8 mouse cellular contexts compared by ENCODE assay signal in the genomic region with DNA sequence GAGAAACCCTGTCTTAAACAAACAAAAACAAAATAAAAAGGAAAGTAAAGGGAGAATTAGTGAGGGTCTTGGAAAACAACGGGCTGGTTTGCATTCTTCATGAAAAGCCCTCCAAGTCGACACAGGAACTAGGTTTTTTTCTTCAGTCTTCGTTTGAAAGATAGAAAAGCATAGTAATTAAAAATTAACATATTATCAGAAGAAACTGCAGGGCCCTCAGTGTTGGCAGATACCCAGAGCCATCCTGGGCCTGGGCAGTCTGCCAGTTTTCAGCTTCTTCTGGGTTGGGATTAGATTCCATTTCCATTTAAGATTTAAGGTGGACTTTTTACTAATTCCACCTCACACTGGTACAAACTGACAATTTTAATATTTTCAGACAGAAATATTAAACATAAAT.
DNase-seq lines count a peak whose midpoint lies in the region; ATAC-seq and TF ChIP-seq lines count a peak whose summit lies in the region.

No protein-coding gene starts in this region.

- 27% methylated on average over 3 of the region's 3 CpGs for WGBS in kidney, embryonic 16.5 days
- WGBS in intestine, embryonic 15.5 days = 31% methylated on average over 3 of the region's 3 CpGs

- no peak overlapping the region; the same call in 1 of the 2 replicates for H3K27ac ChIP-seq in kidney, embryonic 16.5 days (ENCODE audit: low read length)
- H3K27ac ChIP-seq in intestine, embryonic 15.5 days = no peak overlapping the region
- no peak overlapping the region for H3K27ac ChIP-seq in left cerebral cortex, adult 2 months

- ATAC-seq in kidney, embryonic 16.5 days (ENCODE audit: low FRiP score, low TSS enrichment) = no peak
- ATAC-seq in intestine, embryonic 15.5 days = peak; percentile 34; the same call in 1 of the 2 replicates

- no peak overlapping the region for H3K4me2 ChIP-seq in kidney, embryonic 16.5 days (replicated peaks; ENCODE audit: low read depth, low read length)
- no peak overlapping the region for H3K4me2 ChIP-seq in intestine, embryonic 15.5 days (replicated peaks)

- peaks cover 3% of the 10 kb centered on the region; the same call in 1 of the 2 replicates for H3K36me3 ChIP-seq in kidney, embryonic 16.5 days (ENCODE audit: insufficient read depth, low read length)
- no peaks in the 10 kb centered on the region for H3K36me3 ChIP-seq in intestine, embryonic 15.5 days

- H3K9me3 ChIP-seq in kidney, embryonic 16.5 days (ENCODE audit: low read length) = no peaks in the 10 kb centered on the region
- H3K9me3 ChIP-seq in intestine, embryonic 15.5 days = no peaks in the 10 kb centered on the region

- no peaks in the 10 kb centered on the region for H3K27me3 ChIP-seq in kidney, embryonic 16.5 days (ENCODE audit: insufficient read depth, low read length)
- H3K27me3 ChIP-seq in intestine, embryonic 15.5 days (replicated peaks) = no peaks in the 10 kb centered on the region

- TF ChIP-seq CTCF in left cerebral cortex, adult 2 months (IDR thresholded peaks at IDR 0.05) = no peak

- peak; percentile 74 for DNase-seq in kidney, adult 18-20 months
- peak; percentile 42 for DNase-seq in MEL-GATA-1-ER (ENCODE audit: extremely low read depth, low read depth)
- DNase-seq in adrenal gland, postnatal 10 days = peak; percentile 76
- DNase-seq in thymus, postnatal 25 days = no peak
- DNase-seq in left cerebral cortex, adult 2 months (ENCODE audit: extremely low spot score in 1 of 2, low spot score in 2 of 2) = no peak
- DNase-seq in gastrocnemius, postnatal 4 days (ENCODE audit: low spot score in 2 of 2) = no peak

- intact Hi-C loops in left cerebral cortex, adult 2 months (cut with DNase I) = no loop called here

- H3K4me3 ChIP-seq in kidney, embryonic 16.5 days (ENCODE audit: low read length) = no peak overlapping the region
- no peak overlapping the region for H3K4me3 ChIP-seq in intestine, embryonic 15.5 days (replicated peaks)
- H3K4me3 ChIP-seq in left cerebral cortex, adult 2 months = no peak overlapping the region

- no peak overlapping the region for H3K9ac ChIP-seq in kidney, embryonic 16.5 days (replicated peaks; ENCODE audit: low read length)
- no peak overlapping the region for H3K9ac ChIP-seq in intestine, embryonic 15.5 days

- H3K4me1 ChIP-seq in kidney, embryonic 16.5 days (ENCODE audit: insufficient read depth, low read length) = 0 out of 2 replicates have a peak, but pooled peaks cover 5% of the 10 kb centered on the region
- peaks cover 6% of the 10 kb centered on the region for H3K4me1 ChIP-seq in intestine, embryonic 15.5 days (replicated peaks)

Comparison
In these comparisons a context has a peak if more than half of its experiments do, and no peak if none do; other contexts are left out.
1. DNase-seq: peak in kidney, adult 18-20 months (single experiment), MEL-GATA-1-ER (single experiment) and adrenal gland, postnatal 10 days (single experiment); none in thymus, postnatal 25 days (single experiment), left cerebral cortex, adult 2 months (0 of 2) and gastrocnemius, postnatal 4 days (0 of 2).